Mouse (Mus musculus) adrenal gland, adult 8-10 months (tissue): Measurements from ENCODE around the gene Anp32e. TPM values are rescaled to one million over a fixed set of nuclear protein-coding genes. Genes with fewer than 3 reads are reported as not detected.
"Not testable (repeated sequence)": the region's sequence is repeated elsewhere in the genome, so short reads cannot be mapped to it uniquely, and the experiment has no call there.

Source experiments
- DNase-seq: peaks from one replicate; pipeline ENCODE4 v3.0.0; 2022
- total RNA-seq, 4 experiments: library from RNA; stranded (reverse); gene quantifications; 2 replicates each; pipeline ENCODE4 v1.2.4; 2022

Anp32e gene
- total RNA-seq, 4 experiments from 2014 or later = 83.8 to 94.0 (median 88.4) TPM

GRCm38 (mm10) chr3:95977587-95977986 is 48.5 kb downstream of the Anp32e start:
- not testable (repeated sequence) for DNase-seq

GRCm38 (mm10) chr3:95978265-95978664 is 49.2 kb downstream of the Anp32e start:
- no peak for DNase-seq

DNA sequence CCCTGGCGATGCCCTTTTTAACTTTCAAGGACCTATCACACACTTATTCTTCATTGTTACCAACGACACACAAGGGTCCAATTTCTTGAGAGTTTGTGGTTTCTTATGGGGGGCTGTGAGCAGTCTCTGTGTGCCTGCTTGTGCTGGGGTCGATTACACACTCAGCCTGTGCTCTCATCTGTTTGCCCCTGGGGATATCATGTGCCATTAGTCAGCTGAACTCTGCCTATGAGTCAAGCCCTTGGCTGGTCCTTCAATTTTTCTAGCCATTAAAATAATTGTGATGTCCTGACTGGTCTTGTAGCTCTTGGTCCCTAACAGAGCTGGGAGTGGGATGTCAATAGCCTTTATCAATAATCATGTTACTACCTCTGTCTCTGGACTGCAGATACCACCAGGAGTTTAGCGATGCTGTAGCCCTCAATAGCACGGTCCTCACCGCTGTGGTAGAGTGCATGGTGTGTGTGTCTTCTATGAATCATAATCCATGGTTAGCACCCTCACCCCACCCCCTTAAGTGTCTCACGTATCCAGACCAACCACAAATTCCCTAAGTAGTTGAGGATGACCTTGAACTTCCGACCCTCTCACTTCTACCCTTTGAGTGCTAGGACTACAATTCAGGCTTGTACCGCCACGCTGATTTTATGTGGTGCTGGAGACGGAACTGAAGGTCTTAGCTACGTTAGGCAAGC is 51.4 kb downstream of the Anp32e start:
- DNase-seq = no peak

DNA sequence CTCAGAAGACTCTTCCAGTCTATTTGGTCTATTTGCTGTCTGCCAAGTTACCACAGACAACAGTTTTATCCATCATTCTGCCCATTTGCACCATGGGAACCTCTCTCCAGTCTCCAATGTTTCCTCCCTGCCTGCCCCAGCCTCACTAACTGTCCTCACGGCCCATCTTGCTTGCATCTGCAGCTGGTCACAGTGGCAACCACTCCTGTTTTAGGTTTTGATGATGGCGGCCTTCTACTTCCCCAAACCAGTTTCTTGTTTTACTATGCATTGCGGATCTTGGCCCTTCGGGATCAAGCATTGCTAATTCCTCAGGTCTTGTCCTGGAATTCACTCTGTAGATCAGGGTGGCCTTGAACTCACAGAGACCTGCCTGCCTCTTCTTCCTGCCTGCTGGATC is 53.1 kb downstream of the Anp32e start:
- DNase-seq = no peak

- DNase-seq = no peak
These were observed 56.4 kb downstream of the Anp32e start for GRCm38 (mm10) chr3:95985209-95986000.

DNA sequence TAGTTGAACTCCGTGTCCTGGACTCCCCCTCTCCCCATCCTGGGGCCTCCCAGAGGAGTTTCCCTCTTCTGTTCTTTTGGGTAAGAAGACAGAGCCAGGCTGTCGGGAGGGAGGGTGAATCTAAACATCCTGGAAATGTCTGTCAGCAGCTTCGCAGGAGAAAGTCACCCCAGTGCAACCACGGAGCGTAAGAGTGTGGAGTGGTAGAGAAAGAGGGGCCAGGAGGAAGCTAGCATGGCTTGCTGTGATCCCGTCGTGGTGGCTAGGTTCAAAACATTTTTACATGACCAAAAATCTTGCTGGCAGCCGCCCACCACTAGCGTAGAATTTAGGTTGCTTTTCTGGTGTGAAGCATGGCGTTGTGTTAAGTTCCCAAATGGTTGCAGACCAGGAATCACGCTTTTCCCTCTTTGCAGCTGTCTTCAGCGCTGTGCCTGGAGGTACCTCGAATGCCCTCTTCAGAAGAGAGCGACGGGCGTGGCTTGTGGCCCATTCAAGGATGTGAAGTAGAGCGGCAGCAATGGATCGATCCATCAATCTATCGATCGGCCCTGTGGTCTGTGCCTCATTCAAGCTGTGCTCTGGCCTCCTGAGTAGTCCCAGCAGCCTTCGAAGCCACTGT is 57.1 kb downstream of the Anp32e start:
- no peak for DNase-seq

DNA sequence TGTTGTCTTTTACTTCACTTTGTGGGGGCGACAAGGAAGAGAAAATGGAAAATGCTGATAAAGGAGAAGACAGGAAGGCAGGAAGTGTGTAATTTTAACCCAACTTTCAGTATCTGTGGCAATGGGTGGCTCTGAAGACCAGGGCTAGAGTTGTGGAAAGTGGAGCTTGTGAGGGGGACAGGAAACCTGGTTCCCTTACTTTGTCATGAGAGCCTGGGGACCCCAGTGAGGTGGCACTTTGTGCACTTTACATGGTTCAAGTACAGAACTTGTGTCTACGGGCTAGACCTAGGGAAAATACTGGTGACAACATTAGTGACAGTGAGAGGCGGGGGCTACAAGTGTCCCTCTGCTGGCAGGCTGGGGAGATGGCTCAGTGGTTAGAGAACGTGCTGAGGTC is 57.9 kb downstream of the Anp32e start:
- no peak for DNase-seq

GRCm38 (mm10) chr3:95987386-95988110 is 58.5 kb downstream of the Anp32e start:
- no peak for DNase-seq

GRCm38 (mm10) chr3:95988138-95988537 is 59.1 kb downstream of the Anp32e start:
- DNase-seq = no peak

DNA sequence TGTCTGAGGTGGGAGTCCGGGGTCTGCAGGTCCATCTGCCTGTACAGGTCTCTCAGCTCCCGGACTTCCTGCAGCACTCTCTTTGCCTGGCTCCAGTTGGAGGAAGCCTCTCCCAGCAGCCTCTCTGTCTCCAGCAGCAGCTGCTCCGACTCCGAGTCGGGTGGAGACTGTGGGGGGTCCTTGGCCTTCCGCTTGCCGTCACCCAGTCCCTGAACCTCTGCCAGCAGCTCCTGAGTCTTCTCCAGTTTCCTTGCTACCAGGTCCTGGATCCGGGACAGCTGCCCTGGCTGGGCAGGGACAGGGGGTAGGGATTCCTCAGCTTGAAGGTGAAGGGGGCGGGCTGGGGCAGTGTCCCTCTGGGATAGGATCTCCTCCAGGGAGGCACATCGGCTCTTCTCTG is 59.9 kb downstream of the Anp32e start:
- DNase-seq = no peak

DNA sequence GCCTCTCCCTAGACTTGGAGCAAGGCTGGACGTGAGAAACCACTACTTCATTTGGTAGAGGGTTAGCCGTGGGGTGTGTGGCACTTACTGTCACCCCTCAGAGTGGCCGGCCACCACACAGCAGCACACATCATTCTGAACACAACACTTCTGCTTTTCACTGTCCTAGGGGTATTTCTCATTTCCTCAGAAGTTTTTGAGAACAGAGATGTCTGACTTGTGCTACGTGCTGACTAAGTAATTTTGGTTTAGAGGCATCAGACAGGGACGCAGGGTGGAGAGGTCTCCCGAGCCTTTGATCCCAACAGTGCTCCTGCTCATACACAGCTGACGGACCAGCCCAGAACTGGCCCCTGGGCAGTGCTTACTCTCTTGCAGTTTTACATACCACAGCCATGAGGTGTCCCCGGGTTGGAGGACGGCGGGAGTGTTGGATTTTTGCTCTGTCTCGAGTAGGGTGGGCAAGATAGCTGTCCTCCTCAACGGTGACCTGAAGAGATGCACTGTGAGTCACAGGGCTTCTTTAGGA is 61.4 kb downstream of the Anp32e start:
- DNase-seq = no peak

- no peak for DNase-seq
These were observed 64.1 kb downstream of the Anp32e start for GRCm38 (mm10) chr3:95992990-95993603.

DNA sequence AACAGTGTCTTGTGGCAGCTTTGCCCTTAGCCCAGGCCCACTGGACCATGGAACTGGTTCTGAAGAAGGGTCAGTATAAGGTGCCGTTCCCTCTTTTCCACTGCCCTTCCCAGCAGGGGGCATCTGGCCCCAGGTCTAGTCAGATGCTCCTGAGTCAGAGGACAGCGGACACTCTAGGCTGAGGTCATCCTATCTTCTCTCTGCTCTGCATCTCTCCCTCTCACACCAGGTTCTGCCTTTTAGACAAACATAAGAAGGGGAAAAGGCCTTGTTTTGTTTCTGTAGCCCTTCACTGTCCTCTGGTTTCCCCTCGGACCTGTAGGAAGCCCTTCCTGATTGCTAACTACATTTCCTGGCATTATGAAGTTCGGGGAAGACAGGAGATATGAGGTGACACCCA is 64.8 kb downstream of the Anp32e start:
- no peak for DNase-seq

DNA sequence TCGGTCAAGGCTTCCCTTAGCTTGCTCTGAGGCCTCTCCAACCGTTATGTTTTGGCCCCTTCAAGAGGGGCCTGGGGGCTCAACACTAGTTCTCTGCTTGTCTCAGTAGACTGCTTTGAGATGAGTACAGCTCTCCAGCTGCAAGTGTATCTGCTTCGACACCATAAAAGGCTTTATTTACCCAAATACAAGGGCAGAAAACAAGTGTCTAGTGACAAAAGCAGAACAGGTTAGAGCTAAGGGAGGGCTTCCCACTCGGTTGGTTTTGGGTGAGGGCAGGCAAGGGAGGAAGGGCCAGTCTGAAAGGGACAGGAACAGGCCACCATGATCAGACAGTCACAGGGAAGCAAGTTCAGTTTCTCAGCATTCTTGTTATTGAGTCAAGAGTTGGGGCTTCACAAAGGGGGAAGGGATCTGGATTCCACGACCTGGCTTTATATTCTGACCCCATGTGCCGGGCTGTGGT is 65.4 kb downstream of the Anp32e start:
- no peak for DNase-seq

DNA sequence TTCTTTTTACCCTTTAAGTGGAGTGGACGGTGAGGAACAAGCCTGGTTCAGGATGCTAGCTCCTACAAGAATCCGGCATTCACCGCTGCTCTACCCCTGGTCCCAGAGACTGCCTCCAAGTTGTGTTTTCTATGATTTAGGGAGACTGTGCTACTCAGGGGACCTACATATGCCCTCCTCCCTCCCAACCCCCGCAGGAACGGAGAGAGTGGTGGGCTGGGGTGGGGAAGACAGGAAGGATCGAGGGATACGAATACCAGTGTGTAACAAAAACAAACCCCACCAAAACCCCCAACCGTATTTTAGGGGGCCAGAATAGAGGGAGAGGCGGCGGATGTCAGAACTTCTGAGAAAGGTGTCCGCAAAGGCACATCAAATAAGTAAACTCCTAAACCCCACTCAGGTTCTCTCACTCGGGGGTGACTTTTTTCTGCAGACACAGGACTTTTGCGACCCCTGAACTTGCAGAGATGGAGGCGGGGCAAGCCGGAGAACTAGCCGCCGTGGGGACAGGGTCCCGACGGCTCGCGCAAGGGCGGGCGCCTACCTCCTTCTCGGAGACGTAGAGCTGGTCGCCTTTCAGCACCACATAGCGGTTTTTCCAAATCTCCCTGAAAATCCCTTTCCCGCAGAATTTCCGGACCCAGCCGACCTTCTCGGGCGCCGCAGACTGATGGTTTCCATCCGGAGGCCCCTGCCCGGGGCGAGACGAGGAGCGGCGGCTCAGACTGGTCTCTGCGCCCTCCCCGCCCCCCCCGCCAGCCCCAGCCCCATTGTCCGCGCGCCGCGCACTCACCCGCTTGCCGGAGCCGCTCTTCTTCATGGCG is 66.1 kb downstream of the Anp32e start:
- DNase-seq = no peak

DNA sequence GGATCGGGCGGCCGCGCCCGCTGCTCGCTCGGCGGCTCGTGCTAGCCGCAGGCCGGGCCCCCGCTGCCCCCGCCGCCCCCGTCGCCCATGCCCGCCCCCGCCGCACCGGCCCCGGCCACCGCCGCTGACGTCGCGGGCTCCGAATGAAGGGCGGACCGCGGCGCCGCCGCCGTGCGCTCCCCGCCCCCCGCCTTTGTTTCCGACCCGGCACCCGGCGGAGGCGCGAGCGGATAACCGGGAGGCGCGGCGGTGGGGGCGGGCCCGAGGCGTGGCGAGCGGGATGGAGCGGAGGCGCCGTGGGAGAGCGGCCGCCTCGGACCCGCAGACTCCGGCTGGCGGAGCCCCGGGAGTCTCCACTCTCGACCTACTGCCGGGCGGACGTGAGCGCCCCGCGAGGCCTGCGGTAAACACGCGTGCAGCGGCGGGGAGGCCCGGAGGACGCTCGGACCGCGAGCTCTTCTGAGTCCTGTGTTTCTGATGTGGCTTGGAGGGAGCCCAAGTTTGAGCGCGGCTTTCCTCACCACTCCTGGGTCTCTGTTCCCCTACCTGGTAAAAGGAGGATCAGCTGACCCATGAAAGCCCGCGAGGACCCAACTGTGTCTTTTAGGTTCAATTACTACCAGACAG is 66.9 kb downstream of the Anp32e start, which contains the start of gene Plekho1:
TSS of gene Plekho1 (minus strand) at position 200 of the 627 bp plus-strand sequence.
- DNase-seq = no peak

DNA sequence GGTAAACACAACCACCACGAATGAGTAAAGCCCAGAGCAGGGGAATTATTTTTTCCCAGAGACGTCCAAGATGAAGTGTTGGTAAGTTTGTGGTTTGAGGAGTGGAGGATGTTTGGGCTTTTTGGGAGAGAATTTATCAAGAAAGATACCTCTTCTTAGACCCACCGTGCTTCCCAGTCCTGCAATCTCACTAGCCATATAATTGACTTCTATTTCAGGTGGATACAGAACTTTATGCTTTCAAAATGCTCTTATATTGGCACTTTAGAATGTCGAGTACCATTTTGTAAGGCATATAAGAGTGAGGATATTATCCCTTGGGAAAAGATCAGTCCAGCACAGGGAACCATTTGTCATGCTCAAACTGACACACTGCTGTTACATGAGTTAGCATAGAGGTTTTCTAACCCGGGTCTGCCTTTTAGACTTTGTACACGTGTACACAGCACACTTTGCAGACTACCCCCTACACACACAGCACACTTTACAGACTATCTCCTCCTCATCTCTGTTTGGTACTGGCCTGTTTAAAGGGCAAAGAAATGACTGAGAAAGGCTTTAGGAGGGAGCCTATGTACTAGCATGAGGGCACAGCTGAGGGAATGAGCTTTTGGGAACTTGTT is 67.5 kb downstream of the Anp32e start:
- no peak for DNase-seq
